Mouse (Mus musculus) urinary bladder, postnatal 36 days (tissue): Measurements from ENCODE around the gene Mgat5b.

Experiments
- DNase-seq, 2 experiments: peaks; one replicate each; pipeline ENCODE4 v3.0.0; 2022; ENCODE audit warnings: low spot score in 2 of 2, mixed read lengths in 1 of 2

The Mgat5b gene

GRCm38 (mm10) chr11:117031249-117031648 is 112.6 kb downstream of the Mgat5b start:
- DNase-seq = no peak

- no peak for DNase-seq
Observed at GRCm38 (mm10) chr11:117035661-117036336, 117.1 kb downstream of the Mgat5b start.
